Mouse (Mus musculus) kidney, adult 2 months (tissue): ENCODE measurements at regions not wholly inside any gene's neighbourhood (a gene's known extent, or its start where the extent isn't known, plus 50 kb on each side); places are given as distances from the start of the nearest gene placed in this dataset.

Source experiments
- CTCF ChIP-seq: fragments of 200-500 bp; conservative IDR thresholded peaks from 2 replicates; pipeline ENCODE4 v1.5.1; 2011; ENCODE audit warnings: low read depth, mild to moderate bottlenecking, control low read depth, low read length, moderate library complexity, mixed read lengths; ENCODE audit not compliant: insufficient read depth, insufficient read length
- POLR2A ChIP-seq: fragments of 200-500 bp; IDR thresholded peaks from one replicate; pipeline ENCODE4 v1.6.1; 2011; ENCODE audit warnings: low read depth, low read length, control low read depth

GRCm38 (mm10) chr2:122949031-122949430, 184.0 kb downstream of the Sqor start:
- TF ChIP-seq CTCF (no peak), POLR2A (no peak)
